Comparison of ENCODE assay signal across 7 mouse cellular contexts in the genomic region with DNA sequence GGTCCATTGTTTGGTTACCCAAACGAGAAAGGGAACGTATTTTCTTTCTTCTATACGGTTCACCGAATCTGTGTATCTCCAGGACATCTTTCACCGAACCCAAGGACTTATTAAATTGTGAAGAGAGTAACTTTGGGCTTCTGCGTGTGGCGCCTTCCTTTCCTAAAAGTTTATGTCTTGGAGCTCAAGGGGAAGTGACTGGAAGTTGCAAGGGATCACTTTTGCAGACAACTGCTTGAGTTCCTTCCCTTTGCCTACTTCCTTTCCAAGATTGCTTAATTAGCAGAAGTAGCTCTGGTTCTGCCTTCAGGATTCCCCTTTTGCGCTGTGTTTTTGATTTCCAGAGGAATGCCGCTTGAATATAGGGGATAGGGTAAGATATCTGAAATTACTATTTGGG. TPM values are rescaled to one million over a fixed set of nuclear protein-coding genes. Genes with fewer than 3 reads are reported as not detected.
DNase-seq lines count a peak whose midpoint lies in the region; ATAC-seq lines count a peak whose summit lies in the region.

No protein-coding gene starts in this region.

- intact Hi-C loops in left cerebral cortex, postnatal 10 days (cut with DNase I), result loop anchor here (5.0 to 10.0 kb wide), 3 partner anchors 44 to 204 kb away; no protein-coding TSS in a partner anchor

- no peaks in the 10 kb centered on the region for H3K36me3 ChIP-seq in embryonic facial prominence, embryonic 12.5 days
- H3K36me3 ChIP-seq in hindbrain, embryonic 15.5 days, result peaks cover 3% of the 10 kb centered on the region; the same call in 1 of the 2 replicates

- no peak for ATAC-seq in embryonic facial prominence, embryonic 12.5 days (ENCODE audit: insufficient number of reproducible peaks, insufficient read depth, low FRiP score, low TSS enrichment)
- no peak for ATAC-seq in hindbrain, embryonic 15.5 days (ENCODE audit: low FRiP score, low read depth)
- ATAC-seq in erythroid progenitor cell, adult 5-6 weeks (replicated peaks; ENCODE audit: low FRiP score, poor library complexity, severe bottlenecking), result no peak

- H3K4me1 ChIP-seq in embryonic facial prominence, embryonic 12.5 days, result peaks cover 26% of the 10 kb centered on the region
- H3K4me1 ChIP-seq in hindbrain, embryonic 15.5 days (replicated peaks), result peaks cover 22% of the 10 kb centered on the region

- peak overlapping the region; percentile 77 for H3K9ac ChIP-seq in embryonic facial prominence, embryonic 12.5 days
- H3K9ac ChIP-seq in hindbrain, embryonic 15.5 days, result peak overlapping the region; percentile 82

- DNase-seq in MEL-GATA-1-ER (ENCODE audit: extremely low read depth, low read depth), result peak; percentile 41
- peak; percentile 19 for DNase-seq in lung, postnatal 14 days
- no peak for DNase-seq in thymus, postnatal 36 days
- DNase-seq in left cerebral cortex, postnatal 10 days (ENCODE audit: extremely low spot score in 1 of 2, low spot score in 2 of 2), result no peak

- WGBS in embryonic facial prominence, embryonic 12.5 days, result 11% methylated on average over 9 of the region's 9 CpGs
- WGBS in hindbrain, embryonic 15.5 days, result 12% methylated on average over 9 of the region's 9 CpGs

- H3K27ac ChIP-seq in embryonic facial prominence, embryonic 12.5 days, result no peak overlapping the region
- H3K27ac ChIP-seq in hindbrain, embryonic 15.5 days (replicated peaks), result peak overlapping the region; percentile 87

- H3K4me2 ChIP-seq in embryonic facial prominence, embryonic 12.5 days (replicated peaks), result peak overlapping the region; percentile 60
- H3K4me2 ChIP-seq in hindbrain, embryonic 15.5 days, result peak overlapping the region; percentile 61

- peak overlapping the region; percentile 79 for H3K4me3 ChIP-seq in embryonic facial prominence, embryonic 12.5 days
- peak overlapping the region; percentile 82 for H3K4me3 ChIP-seq in hindbrain, embryonic 15.5 days

- no peaks in the 10 kb centered on the region for H3K9me3 ChIP-seq in embryonic facial prominence, embryonic 12.5 days
- H3K9me3 ChIP-seq in hindbrain, embryonic 15.5 days, result no peaks in the 10 kb centered on the region

- H3K27me3 ChIP-seq in embryonic facial prominence, embryonic 12.5 days, result no peaks in the 10 kb centered on the region
- no peaks in the 10 kb centered on the region for H3K27me3 ChIP-seq in hindbrain, embryonic 15.5 days

RNA-seq across cellular contexts. Expression of a gene that starts 0.9 kb away (rescaled TPM):
- polyA plus RNA-seq in embryonic facial prominence, embryonic 12.5 days (2016; fragmentation: Nextera tagmentation; extraction: Ambion mirVana), result 11.1 and 11.7 TPM in 2 replicates
- polyA plus RNA-seq in hindbrain, embryonic 15.5 days (2015; fragmentation: Nextera tagmentation; extraction: Ambion mirVana), result 7.6 and 8.1 TPM in 2 replicates
- total RNA-seq in erythroid progenitor cell, adult 5-6 weeks (2015; ENCODE audit: low replicate concordance), result 5.4 and 5.9 TPM in 2 replicates
- total RNA-seq in erythroid progenitor cell, adult 5-6 weeks (2017; ENCODE audit: low replicate concordance), result 3.3 and 4.9 TPM in 2 replicates
- total RNA-seq in left cerebral cortex, postnatal 10 days (2021), result 10 to 100 TPM; 11.3 to 11.8 TPM

Comparison
In these comparisons a context has a peak if more than half of its experiments do, and no peak if none do; other contexts are left out.
1. DNase-seq: peak in MEL-GATA-1-ER (single experiment) and lung, postnatal 14 days (single experiment); none in thymus, postnatal 36 days (0 of 2) and left cerebral cortex, postnatal 10 days (0 of 2).